Mouse (Mus musculus) olfactory bulb, adult 2 months (tissue): Measurements from ENCODE around the gene Lmo7.

Source experiments
- CTCF ChIP-seq: fragments of 200-500 bp; IDR thresholded peaks from 2 replicates; pipeline ENCODE4 v1.5.1; 2012; ENCODE audit warnings: low read depth, mild to moderate bottlenecking, low read length, moderate library complexity; ENCODE audit not compliant: insufficient read depth
- POLR2A ChIP-seq: fragments of 200-500 bp; IDR thresholded peaks from 2 replicates; pipeline ENCODE4 v1.6.1; 2012; ENCODE audit warnings: mild to moderate bottlenecking, low read depth, low read length, moderate library complexity; ENCODE audit not compliant: insufficient read depth

- no peak for TF ChIP-seq CTCF
- no peak for TF ChIP-seq POLR2A
These were observed 50.3 kb downstream of the Lmo7 start for GRCm38 (mm10) chr14:101780016-101780415.
